Mouse (Mus musculus) cerebellum, adult 2 months (tissue): ENCODE data around the gene Noto. TPM values are rescaled to one million over a fixed set of nuclear protein-coding genes. Genes with fewer than 3 reads are reported as not detected.

ENCODE experiments used
- DNase-seq, 2 experiments: peaks; one replicate each; pipeline ENCODE4 v3.0.0; 2021
- H3K27ac ChIP-seq: fragments of 200-500 bp; 2 replicates; pipeline ENCODE4 v1.5.1; 2012; ENCODE audit warnings: low read length, control low read depth, inconsistent platforms; ENCODE audit not compliant: insufficient read depth
- H3K27me3 ChIP-seq: fragments of 200-500 bp; 2 replicates; pipeline ENCODE4 v1.6.1; 2012; ENCODE audit warnings: inconsistent platforms, mild to moderate bottlenecking, low read length, moderate library complexity; ENCODE audit not compliant: control insufficient read depth, insufficient read depth
- H3K4me1 ChIP-seq: fragments of 200-500 bp; 2 replicates; pipeline ENCODE4 v1.6.1; 2011; ENCODE audit warnings: low read length; ENCODE audit not compliant: control insufficient read depth, insufficient read depth
- H3K4me3 ChIP-seq: fragments of 200-500 bp; replicated peaks from 2 replicates; pipeline ENCODE3; 2011; ENCODE audit warnings: mild to moderate bottlenecking, low read depth, low read length, control low read depth; ENCODE audit not compliant: insufficient read depth
- CTCF ChIP-seq: fragments of 200-500 bp; IDR thresholded peaks from 2 replicates; pipeline ENCODE4 v1.5.1; 2011; ENCODE audit warnings: low read depth, mild to moderate bottlenecking, control low read depth, low read length, moderate library complexity, borderline replicate concordance; ENCODE audit not compliant: insufficient read depth
- POLR2A ChIP-seq: fragments of 200-500 bp; IDR thresholded peaks from 2 replicates; pipeline ENCODE4 v1.6.1; 2011; ENCODE audit warnings: low read length, control low read depth, borderline replicate concordance; ENCODE audit not compliant: insufficient read depth
- WGBS: fragments of 180-500 bp; shearing (Covaris S2); methylation state at CpG from one replicate; pipeline ENCODE4 v1.1.7; 2018; 5-methylcytosine and 5-hydroxymethylcytosine counted together
- polyA plus RNA-seq: library from polyadenylated mRNA; depleted of rRNA; stranded (reverse); fragments of >200 nt; gene quantifications from 2 replicates; pipeline ENCODE4 v1.2.3, GENCODE M21; 2012

Gene Noto
- polyA plus RNA-seq, 1 experiment: not detected

DNA sequence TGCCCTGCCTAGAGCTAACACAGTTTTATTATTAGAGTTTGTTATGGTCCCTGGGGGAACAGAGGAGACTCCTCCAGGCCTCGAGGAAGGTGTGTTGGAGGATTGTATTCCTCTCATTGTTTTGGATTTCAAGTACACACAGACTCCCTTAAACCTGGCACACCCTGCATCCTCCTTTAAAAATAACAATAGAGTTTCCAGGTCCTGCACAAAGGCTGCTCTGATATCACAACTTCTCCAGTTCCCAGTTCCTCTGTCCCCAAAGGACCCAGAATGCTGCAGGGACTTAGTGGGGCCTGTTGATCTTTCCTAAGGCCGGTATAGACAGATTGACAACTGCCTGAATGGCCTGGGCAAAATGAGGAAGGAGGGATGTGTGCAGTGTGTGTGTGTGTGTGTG lies 21.1 kb upstream of the Noto start:
- no peak for DNase-seq
- Histone ChIP-seq H3K27me3 (no peaks in the 10 kb centered on the region), H3K27ac (no peak overlapping the region), H3K4me1 (no peaks in the 10 kb centered on the region; the same call in 1 of the 2 replicates), H3K4me3 (no peak overlapping the region)
- TF ChIP-seq POLR2A: no peak
- TF ChIP-seq CTCF: no peak
- WGBS: 57% methylated on average over 2 of the region's 2 CpGs

GRCm38 (mm10) chr6:85403039-85403438 lies 20.6 kb upstream of the Noto start:
- no peak overlapping the region for H3K4me3 ChIP-seq
- H3K27ac ChIP-seq: no peak overlapping the region
- H3K27me3 ChIP-seq: no peaks in the 10 kb centered on the region
- 87% methylated on average over 10 of the region's 10 CpGs for WGBS
- H3K4me1 ChIP-seq: no peaks in the 10 kb centered on the region; the same call in 1 of the 2 replicates
- DNase-seq: no peak
- no peak for TF ChIP-seq CTCF
- no peak for TF ChIP-seq POLR2A

DNA sequence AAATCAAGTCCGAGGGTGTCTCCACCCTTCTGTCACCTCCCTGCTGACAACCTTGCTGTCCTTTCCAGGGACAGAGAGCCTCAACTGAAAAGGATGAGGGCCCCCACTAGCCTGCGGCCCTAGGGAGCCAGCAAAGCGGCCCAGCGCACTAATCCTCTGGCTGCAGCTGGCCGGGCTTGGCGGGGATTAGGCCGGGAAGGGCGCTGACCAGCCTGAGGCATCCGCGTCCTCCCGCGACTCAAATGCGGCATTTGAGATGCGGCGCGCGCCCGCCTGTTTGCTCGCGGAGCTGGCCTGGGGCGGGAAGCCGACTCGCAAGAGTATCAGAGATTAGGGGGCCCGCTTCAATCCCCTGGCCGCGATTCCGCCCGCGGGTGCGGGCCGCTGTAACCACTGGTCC lies 14.7 kb upstream of the Noto start:
- H3K4me1 ChIP-seq: no peaks in the 10 kb centered on the region
- H3K4me3 ChIP-seq: peak overlapping the region; percentile 22
- TF ChIP-seq CTCF (no peak), POLR2A (no peak)
- H3K27ac ChIP-seq: no peak overlapping the region
- 7% methylated on average over 31 of the region's 31 CpGs for WGBS
- peak in 1 of 2 experiments; percentile 22 for DNase-seq
- H3K27me3 ChIP-seq: no peaks in the 10 kb centered on the region; the same call in 1 of the 2 replicates

DNA sequence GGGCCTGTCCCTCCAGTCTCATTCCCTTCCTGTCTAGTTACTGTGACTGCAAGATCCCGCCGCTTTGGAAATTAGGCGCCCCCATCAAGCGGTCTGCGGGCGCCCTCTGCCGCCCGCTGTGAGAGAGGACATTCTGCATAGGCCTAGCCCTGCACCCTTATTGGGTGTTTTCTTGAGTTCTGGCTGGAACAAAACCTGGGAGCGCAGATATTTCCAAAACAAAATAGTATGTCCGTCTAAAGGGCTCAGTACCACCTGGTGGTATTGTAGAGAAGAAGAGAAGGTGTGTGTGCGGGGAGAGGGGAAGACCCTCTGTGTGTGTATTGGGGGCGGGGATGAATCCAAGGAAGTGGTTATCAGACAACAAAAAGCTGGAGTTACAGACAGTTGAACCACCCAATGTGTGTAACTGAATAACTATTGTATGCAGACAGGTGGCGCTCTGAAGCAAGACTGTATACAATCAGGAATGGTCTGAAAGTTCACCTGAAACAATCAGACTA lies 12.9 kb upstream of the Noto start:
- DNase-seq: peak; percentile 28 to 37
- no peaks in the 10 kb centered on the region for H3K4me1 ChIP-seq
- WGBS: 21% methylated on average over 13 of the region's 13 CpGs
- H3K27ac ChIP-seq: no peak overlapping the region
- no peaks in the 10 kb centered on the region; the same call in 1 of the 2 replicates for H3K27me3 ChIP-seq
- TF ChIP-seq CTCF: peak; percentile 58
- no peak for TF ChIP-seq POLR2A
- no peak overlapping the region for H3K4me3 ChIP-seq

DNA sequence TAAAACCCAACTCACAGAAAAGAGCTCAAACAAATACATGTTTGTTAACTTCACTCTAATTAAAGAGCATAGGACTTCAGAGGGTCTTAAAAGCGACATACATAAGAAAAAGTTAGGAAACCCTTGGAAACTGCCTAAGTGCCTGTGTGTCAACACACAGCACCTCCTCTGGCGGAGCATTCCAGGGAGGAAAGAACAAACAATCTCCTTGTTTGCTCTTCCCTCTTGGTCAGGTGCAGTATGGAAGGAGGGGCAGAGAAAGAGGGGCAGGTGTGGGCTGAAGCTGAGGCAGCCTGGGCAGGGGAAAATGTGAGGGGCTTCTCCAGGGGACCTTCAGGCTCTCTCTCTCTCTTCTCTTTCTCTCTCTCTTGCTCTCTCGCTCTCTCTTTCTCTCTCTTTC lies 7.9 kb upstream of the Noto start:
- Histone ChIP-seq H3K4me1 (no peaks in the 10 kb centered on the region), H3K4me3 (no peak overlapping the region), H3K27me3 (no peaks in the 10 kb centered on the region; the same call in 1 of the 2 replicates), H3K27ac (no peak overlapping the region)
- 67% methylated on average over 3 of the region's 3 CpGs for WGBS
- TF ChIP-seq CTCF: no peak
- no peak for DNase-seq

- Histone ChIP-seq H3K4me1 (no peaks in the 10 kb centered on the region), H3K4me3 (no peak overlapping the region), H3K27me3 (no peaks in the 10 kb centered on the region; the same call in 1 of the 2 replicates), H3K27ac (no peak overlapping the region)
- WGBS: 82% methylated on average over 2 of the region's 2 CpGs
- no peak for TF ChIP-seq POLR2A
- no peak for TF ChIP-seq CTCF
- DNase-seq: no peak
Measured at GRCm38 (mm10) chr6:85419150-85419549, 4.5 kb upstream of the Noto start.

GRCm38 (mm10) chr6:85431274-85431841 lies 7.7 kb downstream of the Noto start:
- H3K27ac ChIP-seq: no peak overlapping the region
- DNase-seq: no peak
- TF ChIP-seq CTCF (no peak), POLR2A (no peak)
- H3K4me3 ChIP-seq: peak overlapping the region; percentile 77
- WGBS: 53% methylated on average over 8 of the region's 8 CpGs
- no peaks in the 10 kb centered on the region for H3K27me3 ChIP-seq
- no peaks in the 10 kb centered on the region for H3K4me1 ChIP-seq

- Histone ChIP-seq H3K4me3 (peak within 1 kb of the TSS; percentile 77), H3K27me3 (no peaks in the 10 kb centered on the region), H3K4me1 (no peaks in the 10 kb centered on the region), H3K27ac (no peak within 1 kb of the TSS)
- no peak for TF ChIP-seq POLR2A
- no peak for TF ChIP-seq CTCF
- under 1% methylated on average over 39 of the region's 39 CpGs for WGBS
- peak; percentile 72 to 76 for DNase-seq
Measured at GRCm38 (mm10) chr6:85431842-85432431, 8.3 kb downstream of the Noto start, which contains the start of gene Smyd5. Smyd5 (plus strand) TSS chr6:85431989.
